18 mouse cellular contexts compared by ENCODE assay signal in genomic region chr14:29030519-29030918, GRCm38 (mm10). TPM values are rescaled to one million over a fixed set of nuclear protein-coding genes. Genes with fewer than 3 reads are reported as not detected.
DNase-seq lines count a peak whose midpoint lies in the region; ATAC-seq and TF ChIP-seq lines count a peak whose summit lies in the region.
"Had no signal": no experiment of that assay in that cellular context is flagged by ENCODE, and none has a peak within 500 bp of the region (broad histone marks: within the 10 kb centered on the region; RNA-seq: fewer than 3 reads in every experiment).

No protein-coding gene starts in this region.

- H3K27me3 ChIP-seq in embryonic facial prominence, embryonic 13.5 days, result no peaks in the 10 kb centered on the region
- H3K27me3 ChIP-seq in forebrain, postnatal 0 days (ENCODE audit: insufficient read depth, low read length), result no peaks in the 10 kb centered on the region
- H3K27me3 ChIP-seq: kidney, embryonic 15.5 days; limb, embryonic 12.5 days had no signal

- no peaks in the 10 kb centered on the region for H3K9me3 ChIP-seq in embryonic facial prominence, embryonic 13.5 days
- H3K9me3 ChIP-seq in forebrain, postnatal 0 days (ENCODE audit: low read length), result no peaks in the 10 kb centered on the region
- H3K9me3 ChIP-seq: kidney, embryonic 15.5 days; limb, embryonic 12.5 days had no signal

- no peak for ATAC-seq in embryonic facial prominence, embryonic 13.5 days (ENCODE audit: insufficient number of reproducible peaks, insufficient read depth, low FRiP score, low TSS enrichment, low read depth)
- peak; percentile 28; the same call in 1 of the 2 replicates for ATAC-seq in forebrain, postnatal 0 days
- no peak for ATAC-seq in activated CD4-positive, CD25-positive, alpha-beta regulatory T cell, adult 4 months
- ATAC-seq: inflammation-experienced regulatory T-cells, adult 6 months had no signal

- peak overlapping the region; percentile 55 for H3K27ac ChIP-seq in layer of hippocampus, adult 2 months
- peak overlapping the region; percentile 91 for H3K27ac ChIP-seq in embryonic facial prominence, embryonic 13.5 days
- peak overlapping the region; percentile 46; the same call in 1 of the 2 replicates for H3K27ac ChIP-seq in forebrain, postnatal 0 days (ENCODE audit: low read depth, low read length)
- H3K27ac ChIP-seq: kidney, embryonic 15.5 days; limb, embryonic 12.5 days; macrophage had no signal

- no peaks in the 10 kb centered on the region for H3K36me3 ChIP-seq in embryonic facial prominence, embryonic 13.5 days
- no peaks in the 10 kb centered on the region for H3K36me3 ChIP-seq in forebrain, postnatal 0 days (ENCODE audit: insufficient read depth)
- H3K36me3 ChIP-seq: G1E; kidney, embryonic 15.5 days; limb, embryonic 12.5 days had no signal

- DNase-seq in gastrocnemius, adult 18-20 months (ENCODE audit: low spot score), result peak; percentile 36
- no peak for DNase-seq in gastrocnemius, postnatal 36 days
- no peak for DNase-seq in layer of hippocampus, adult 2 months (ENCODE audit: low spot score in 2 of 2)
- no peak for DNase-seq in layer of hippocampus, adult 8-10 months (ENCODE audit: low spot score in 2 of 2)
- DNase-seq in forebrain, postnatal 0 days, result peak; percentile 22
- no peak for DNase-seq in thymus, postnatal 36 days
- DNase-seq: cerebellum, adult 9-10 months had no signal

- peaks cover 34% of the 10 kb centered on the region for H3K4me1 ChIP-seq in embryonic facial prominence, embryonic 13.5 days
- H3K4me1 ChIP-seq in forebrain, postnatal 0 days (ENCODE audit: insufficient read depth), result 0 out of 2 replicates have a peak, but pooled peaks cover 3% of the 10 kb centered on the region
- H3K4me1 ChIP-seq: kidney, embryonic 15.5 days had no signal

- no peak overlapping the region for H3K4me3 ChIP-seq in layer of hippocampus, adult 2 months
- no peak overlapping the region for H3K4me3 ChIP-seq in embryonic facial prominence, embryonic 13.5 days
- no peak overlapping the region for H3K4me3 ChIP-seq in forebrain, postnatal 0 days (ENCODE audit: low read depth, low read length)
- H3K4me3 ChIP-seq: kidney, embryonic 15.5 days; limb, embryonic 12.5 days had no signal

- no peak for TF ChIP-seq CTCF in layer of hippocampus, adult 2 months (conservative IDR thresholded peaks at IDR 0.05)
- no peak for TF ChIP-seq CTCF in forebrain, postnatal 0 days (IDR thresholded peaks at IDR 0.05; ENCODE audit: low read depth)

- intact Hi-C loops in gastrocnemius, postnatal 36 days (cut with DNase I), result no loop called here

- WGBS in embryonic facial prominence, embryonic 13.5 days, result 21% methylated on average over 9 of the region's 9 CpGs
- 31% methylated on average over 9 of the region's 9 CpGs for WGBS in forebrain, postnatal 0 days

- H3K9ac ChIP-seq in embryonic facial prominence, embryonic 13.5 days, result no peak overlapping the region
- H3K9ac ChIP-seq in forebrain, postnatal 0 days, result no peak overlapping the region
- H3K9ac ChIP-seq: kidney, embryonic 15.5 days; limb, embryonic 12.5 days had no signal

- H3K4me2 ChIP-seq in embryonic facial prominence, embryonic 13.5 days, result no peak overlapping the region
- H3K4me2 ChIP-seq in forebrain, postnatal 0 days (ENCODE audit: low read depth), result no peak overlapping the region
- H3K4me2 ChIP-seq: kidney, embryonic 15.5 days; limb, embryonic 12.5 days had no signal

RNA-seq across cellular contexts. Expression of gene Lrtm1, which starts 12.5 kb away (rescaled TPM):
- total RNA-seq in gastrocnemius, adult 18-20 months (2021), result 10 to 100 TPM; 25.4 to 26.4 TPM
- total RNA-seq in gastrocnemius, postnatal 36 days (2021), result 10 to 100 TPM; 19.0 to 24.8 TPM
- not detected for total RNA-seq in layer of hippocampus, adult 2 months (2021)
- total RNA-seq in layer of hippocampus, adult 8-10 months (2022), result not detected
- 0.79 and 0.88 TPM in 2 replicates for polyA plus RNA-seq in embryonic facial prominence, embryonic 13.5 days (2015; fragmentation: Nextera tagmentation; extraction: Ambion mirVana)
- under 0.01 TPM in 1 of 2 replicates, not detected in the other for total RNA-seq in forebrain, postnatal 0 days (2014; rRNA removed)
- 0.02 TPM in 1 of 2 replicates, not detected in the other for polyA plus RNA-seq in forebrain, postnatal 0 days (2015; fragmentation: Nextera tagmentation; extraction: Ambion mirVana)
- polyA plus RNA-seq in activated CD4-positive, CD25-positive, alpha-beta regulatory T cell, adult 4 months (2017; shearing (Covaris generic)), result not detected
- total RNA-seq: left cerebral cortex, adult 18-20 months; neutrophil, adult 5-6 weeks had no signal
- polyA plus RNA-seq: G1E; inflammation-experienced regulatory T-cells, adult 6 months; macrophage; stomach, embryonic 14.5 days; thymus, postnatal 0 days had no signal

Comparison
In these comparisons a context has a peak if more than half of its experiments do, and no peak if none do; other contexts are left out.
1. DNase-seq: peak in gastrocnemius, adult 18-20 months (single experiment) and forebrain, postnatal 0 days (single experiment); none in gastrocnemius, postnatal 36 days (0 of 2), layer of hippocampus, adult 2 months (0 of 2), layer of hippocampus, adult 8-10 months (0 of 2) and thymus, postnatal 36 days (0 of 2).
2. RNA of gene Lrtm1, which starts 12.5 kb away (total RNA-seq): 25.4 to 26.4 TPM in gastrocnemius, adult 18-20 months and 19.0 to 24.8 TPM in gastrocnemius, postnatal 36 days; not detected in layer of hippocampus, adult 2 months, not detected in layer of hippocampus, adult 8-10 months and under 0.01 TPM in forebrain, postnatal 0 days; every median in the first group is over 10 times any median in the second.
3. Peak in every context shown above with its lines, with median percentiles within 50 percentile points of each other: H3K27ac ChIP-seq.